Mouse (Mus musculus): Measurements from ENCODE around the gene Ppm1h. TPM values are rescaled to one million over a fixed set of nuclear protein-coding genes. Genes with fewer than 3 reads are reported as not detected.

Gene Ppm1h
- polyA plus RNA-seq, 1 experiment: 13.1 TPM

DNA sequence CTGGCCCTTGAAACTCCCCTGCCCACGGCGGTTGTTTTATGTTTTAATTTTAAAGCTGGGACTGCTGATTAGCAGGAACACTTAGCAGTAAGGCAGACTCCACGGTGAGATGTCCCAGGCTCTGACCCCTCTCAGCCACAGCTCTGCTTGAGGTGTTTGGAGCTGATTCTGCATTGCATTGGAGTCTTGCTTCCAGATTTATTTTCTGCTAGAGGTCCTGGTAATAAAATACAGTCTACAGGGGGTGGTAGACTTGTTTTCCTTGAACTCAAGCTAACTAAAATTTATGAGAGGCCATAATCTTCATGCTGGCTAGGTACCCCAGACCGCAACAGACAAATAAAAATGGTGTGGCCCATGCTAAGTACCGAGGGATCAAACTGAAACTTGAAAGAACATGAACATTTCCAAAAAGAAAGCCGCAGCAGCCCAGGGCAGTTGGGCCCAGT is 90.4 kb downstream of the Ppm1h start:
- WGBS: 76% methylated on average over 6 of the region's 6 CpGs
- TF ChIP-seq POLR2A (IDR thresholded peaks at IDR 0.05; ENCODE audit: borderline replicate concordance, control insufficient read depth, low read depth, low read length) (no peak), CTCF (IDR thresholded peaks at IDR 0.05; ENCODE audit: control insufficient read depth, insufficient read depth, low read length) (no peak)
- Histone ChIP-seq H3K4me3 (replicated peaks; ENCODE audit: control insufficient read depth, low read depth, low read length) (no peak overlapping the region), H3K27ac (ENCODE audit: control insufficient read depth, insufficient read depth, low read depth, low read length, poor library complexity) (no peak overlapping the region), H3K4me1 (ENCODE audit: control insufficient read depth, insufficient read depth, low read length) (no peaks in the 10 kb centered on the region; the same call in 1 of the 2 replicates)

DNA sequence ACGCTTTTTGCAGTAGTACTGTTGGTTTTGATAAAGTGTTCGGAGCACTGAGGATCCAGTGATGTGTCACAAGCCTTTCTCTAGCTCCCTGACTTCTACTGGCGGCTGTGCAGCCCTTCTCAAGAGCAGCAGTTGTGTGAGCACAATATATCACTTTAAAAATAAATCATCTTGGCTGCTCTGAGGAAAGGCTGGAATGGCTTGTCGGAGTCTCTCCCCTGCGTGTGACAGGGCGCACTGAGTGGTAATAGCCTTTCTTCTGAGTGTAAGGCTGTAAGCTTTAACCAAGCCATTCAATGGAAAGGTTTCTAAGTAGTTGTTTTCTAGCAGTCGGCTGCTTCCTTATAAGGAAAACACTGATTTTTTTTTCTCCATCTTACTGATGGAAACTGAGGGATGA is 91.8 kb downstream of the Ppm1h start:
- 81% methylated on average over 7 of the region's 7 CpGs for WGBS
- Histone ChIP-seq H3K4me1 (ENCODE audit: control insufficient read depth, insufficient read depth, low read length) (no peaks in the 10 kb centered on the region), H3K4me3 (replicated peaks; ENCODE audit: control insufficient read depth, low read depth, low read length) (no peak overlapping the region), H3K27ac (ENCODE audit: control insufficient read depth, insufficient read depth, low read depth, low read length, poor library complexity) (no peak overlapping the region)
- TF ChIP-seq POLR2A (IDR thresholded peaks at IDR 0.05; ENCODE audit: borderline replicate concordance, control insufficient read depth, low read depth, low read length) (no peak), CTCF (IDR thresholded peaks at IDR 0.05; ENCODE audit: control insufficient read depth, insufficient read depth, low read length) (no peak)

GRCm38 (mm10) chr10:122770987-122771386 is 92.4 kb downstream of the Ppm1h start:
- 71% methylated on average over 5 of the region's 5 CpGs for WGBS
- H3K4me1 ChIP-seq (ENCODE audit: control insufficient read depth, insufficient read depth, low read length): no peaks in the 10 kb centered on the region
- no peak for TF ChIP-seq CTCF (IDR thresholded peaks at IDR 0.05; ENCODE audit: control insufficient read depth, insufficient read depth, low read length)
- no peak for TF ChIP-seq POLR2A (IDR thresholded peaks at IDR 0.05; ENCODE audit: borderline replicate concordance, control insufficient read depth, low read depth, low read length)
- H3K4me3 ChIP-seq (replicated peaks; ENCODE audit: control insufficient read depth, low read depth, low read length): no peak overlapping the region
- H3K27ac ChIP-seq (ENCODE audit: control insufficient read depth, insufficient read depth, low read depth, low read length, poor library complexity): no peak overlapping the region

- H3K4me3 ChIP-seq (replicated peaks; ENCODE audit: control insufficient read depth, low read depth, low read length): no peak overlapping the region
- 35% methylated on average over 7 of the region's 7 CpGs for WGBS
- H3K4me1 ChIP-seq (ENCODE audit: control insufficient read depth, insufficient read depth, low read length): no peaks in the 10 kb centered on the region
- TF ChIP-seq POLR2A (IDR thresholded peaks at IDR 0.05; ENCODE audit: borderline replicate concordance, control insufficient read depth, low read depth, low read length) (no peak), CTCF (IDR thresholded peaks at IDR 0.05; ENCODE audit: control insufficient read depth, insufficient read depth, low read length) (no peak)
- H3K27ac ChIP-seq (ENCODE audit: control insufficient read depth, insufficient read depth, low read depth, low read length, poor library complexity): no peak overlapping the region
Measured at GRCm38 (mm10) chr10:122774169-122774568, 95.6 kb downstream of the Ppm1h start.

GRCm38 (mm10) chr10:122777436-122777835 is 98.9 kb downstream of the Ppm1h start:
- H3K4me3 ChIP-seq (replicated peaks; ENCODE audit: control insufficient read depth, low read depth, low read length): no peak overlapping the region
- no peak overlapping the region for H3K27ac ChIP-seq (ENCODE audit: control insufficient read depth, insufficient read depth, low read depth, low read length, poor library complexity)
- H3K4me1 ChIP-seq (ENCODE audit: control insufficient read depth, insufficient read depth, low read length): no peaks in the 10 kb centered on the region
- TF ChIP-seq CTCF (IDR thresholded peaks at IDR 0.05; ENCODE audit: control insufficient read depth, insufficient read depth, low read length) (no peak), POLR2A (IDR thresholded peaks at IDR 0.05; ENCODE audit: borderline replicate concordance, control insufficient read depth, low read depth, low read length) (no peak)
- WGBS: 84% methylated on average over 3 of the region's 3 CpGs

DNA sequence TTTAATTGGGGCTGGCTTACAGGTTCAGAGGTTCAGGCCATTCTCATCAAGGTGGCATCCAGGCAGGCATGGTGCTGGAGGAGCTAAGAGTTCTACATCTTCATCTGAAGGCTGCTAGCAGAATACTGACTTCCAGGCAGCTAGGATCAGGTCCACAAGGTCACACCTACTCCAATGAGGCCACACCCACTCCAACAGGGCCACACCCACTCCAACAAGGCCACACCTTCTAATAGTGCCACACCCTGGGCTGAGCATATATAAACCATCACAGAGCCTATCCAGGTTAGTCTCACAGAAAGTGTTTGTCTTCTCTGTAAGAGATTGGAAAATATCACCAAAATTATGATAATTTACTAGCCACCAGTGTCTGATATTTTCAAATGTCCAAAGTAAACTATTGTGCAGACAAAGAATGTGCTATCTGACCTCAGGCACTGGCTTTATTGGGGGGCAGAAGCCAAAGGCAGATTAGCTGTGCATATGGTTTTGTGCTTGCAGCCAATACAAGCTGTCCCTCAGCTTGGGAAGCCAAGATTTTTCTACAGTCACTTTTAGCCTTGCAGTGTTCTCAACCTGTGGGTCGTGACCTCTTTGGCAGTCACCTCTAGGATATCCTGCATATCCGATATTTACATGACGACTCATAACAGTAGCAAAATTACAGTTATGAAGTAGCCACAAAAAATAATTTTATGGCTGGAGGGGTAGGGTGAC is 99.5 kb downstream of the Ppm1h start:
- H3K4me3 ChIP-seq (replicated peaks; ENCODE audit: control insufficient read depth, low read depth, low read length): no peak overlapping the region
- TF ChIP-seq CTCF (IDR thresholded peaks at IDR 0.05; ENCODE audit: control insufficient read depth, insufficient read depth, low read length) (no peak), POLR2A (IDR thresholded peaks at IDR 0.05; ENCODE audit: borderline replicate concordance, control insufficient read depth, low read depth, low read length) (no peak)
- no peaks in the 10 kb centered on the region for H3K4me1 ChIP-seq (ENCODE audit: control insufficient read depth, insufficient read depth, low read length)
- WGBS: 82% methylated on average over 3 of the region's 3 CpGs
- H3K27ac ChIP-seq (ENCODE audit: control insufficient read depth, insufficient read depth, low read depth, low read length, poor library complexity): no peak overlapping the region

GRCm38 (mm10) chr10:122779351-122779750 is 100.8 kb downstream of the Ppm1h start:
- Histone ChIP-seq H3K4me3 (replicated peaks; ENCODE audit: control insufficient read depth, low read depth, low read length) (no peak overlapping the region), H3K4me1 (ENCODE audit: control insufficient read depth, insufficient read depth, low read length) (no peaks in the 10 kb centered on the region), H3K27ac (ENCODE audit: control insufficient read depth, insufficient read depth, low read depth, low read length, poor library complexity) (no peak overlapping the region)
- 83% methylated on average over 12 of the region's 12 CpGs for WGBS
- TF ChIP-seq POLR2A (IDR thresholded peaks at IDR 0.05; ENCODE audit: borderline replicate concordance, control insufficient read depth, low read depth, low read length) (no peak), CTCF (IDR thresholded peaks at IDR 0.05; ENCODE audit: control insufficient read depth, insufficient read depth, low read length) (no peak)

DNA sequence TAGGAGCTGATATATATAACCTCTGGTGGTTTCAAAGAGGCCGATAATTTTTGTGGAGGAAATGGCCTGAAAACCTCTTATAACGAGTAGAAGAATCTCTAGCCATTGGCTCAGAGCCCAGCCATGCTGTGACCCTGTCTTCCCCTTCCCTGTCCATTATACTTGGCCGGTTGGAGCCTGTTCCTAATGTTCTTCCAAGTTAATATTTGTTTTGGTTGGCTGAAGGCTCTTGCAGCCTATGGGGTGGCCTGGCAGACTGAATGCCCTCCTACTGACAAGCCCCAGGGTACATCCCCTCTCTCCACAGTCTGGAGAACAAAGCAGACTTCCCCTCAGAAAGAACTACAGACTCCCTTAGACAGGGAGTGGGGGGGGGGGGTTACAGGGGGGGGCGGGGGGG is 104.2 kb downstream of the Ppm1h start:
- TF ChIP-seq POLR2A (IDR thresholded peaks at IDR 0.05; ENCODE audit: borderline replicate concordance, control insufficient read depth, low read depth, low read length): no peak
- TF ChIP-seq CTCF (IDR thresholded peaks at IDR 0.05; ENCODE audit: control insufficient read depth, insufficient read depth, low read length): no peak
- Histone ChIP-seq H3K4me1 (ENCODE audit: control insufficient read depth, insufficient read depth, low read length) (no peaks in the 10 kb centered on the region), H3K27ac (ENCODE audit: control insufficient read depth, insufficient read depth, low read depth, low read length, poor library complexity) (no peak overlapping the region), H3K4me3 (replicated peaks; ENCODE audit: control insufficient read depth, low read depth, low read length) (no peak overlapping the region)
- WGBS: 46% methylated on average over 4 of the region's 4 CpGs

Measured in bone marrow, adult 2 months (tissue).